Mouse (Mus musculus) forebrain, embryonic 16.5 days (tissue): ENCODE data around the gene Mbd6. TPM values are rescaled to one million over a fixed set of nuclear protein-coding genes. Genes with fewer than 3 reads are reported as not detected.

ENCODE experiments used
- polyA plus RNA-seq: library from polyadenylated mRNA; unstranded; fragments of >200 nt; fragmentation: Nextera tagmentation; extraction: Ambion mirVana; gene quantifications from 2 replicates; pipeline ENCODE4 v1.2.1, GENCODE M21; 2015

Mbd6 gene
- polyA plus RNA-seq, 1 experiment from 2014 or later: 15.3 TPM

Other genes starting within 250 kb of the Mbd6 start
- gene Mettl1, start 247.6 kb downstream of the Mbd6 start, polyA plus RNA-seq: 20.1 and 23.0 TPM in 2 replicates
- 0.11 and 0.18 TPM in 2 replicates for gene Eef1akmt3, start 247.5 kb downstream of the Mbd6 start, polyA plus RNA-seq
- 0.20 and 0.26 TPM in 2 replicates for gene Cyp27b1, start 240.8 kb downstream of the Mbd6 start, polyA plus RNA-seq
- gene March9, start 228.8 kb downstream of the Mbd6 start, polyA plus RNA-seq: 5.3 and 6.6 TPM in 2 replicates
- 1,494 and 1,664 TPM in 2 replicates for gene Cdk4, start 225.5 kb downstream of the Mbd6 start, polyA plus RNA-seq
- gene Tspan31, start 218.8 kb downstream of the Mbd6 start, polyA plus RNA-seq: 119 and 120 TPM in 2 replicates
- 2.2 and 4.7 TPM in 2 replicates for gene Agap2, start 213.7 kb downstream of the Mbd6 start, polyA plus RNA-seq
- gene Os9, start 167.9 kb downstream of the Mbd6 start, polyA plus RNA-seq: 125 and 126 TPM in 2 replicates
- gene B4galnt1, start 123.8 kb downstream of the Mbd6 start, polyA plus RNA-seq: 41.5 and 45.8 TPM in 2 replicates
- gene Slc26a10, start 108.4 kb downstream of the Mbd6 start, polyA plus RNA-seq: 1.0 and 1.6 TPM in 2 replicates
- 32.3 and 33.0 TPM in 2 replicates for gene Arhgef25, start 98.9 kb downstream of the Mbd6 start, polyA plus RNA-seq
- gene Dtx3, start 93.3 kb downstream of the Mbd6 start, polyA plus RNA-seq: 179 and 224 TPM in 2 replicates
- 26.7 and 28.4 TPM in 2 replicates for gene Pip4k2c, start 77.4 kb downstream of the Mbd6 start, polyA plus RNA-seq
- 98.9 and 106 TPM in 2 replicates for gene Kif5a, start 25.7 kb downstream of the Mbd6 start, polyA plus RNA-seq
- gene Dctn2, start 22.6 kb downstream of the Mbd6 start, polyA plus RNA-seq: 319 and 342 TPM in 2 replicates
- gene Mars, start 22.8 kb upstream of the Mbd6 start, polyA plus RNA-seq: 127 and 135 TPM in 2 replicates
- gene Arhgap9, start 32.9 kb upstream of the Mbd6 start, polyA plus RNA-seq: 0.49 and 1.2 TPM in 2 replicates
- gene Gli1, start 53.0 kb upstream of the Mbd6 start, polyA plus RNA-seq: 1.3 and 1.4 TPM in 2 replicates
- not detected in 2 replicates for gene Inhbe, start 65.4 kb upstream of the Mbd6 start, polyA plus RNA-seq
- gene Inhbc, start 81.4 kb upstream of the Mbd6 start, polyA plus RNA-seq: not detected in 2 replicates
- 37.5 and 39.7 TPM in 2 replicates for gene R3hdm2, start 91.3 kb upstream of the Mbd6 start, polyA plus RNA-seq
- gene Stac3, start 212.7 kb upstream of the Mbd6 start, polyA plus RNA-seq: 0.98 and 1.8 TPM in 2 replicates
- gene Ndufa4l2, start 225.9 kb upstream of the Mbd6 start, polyA plus RNA-seq: 17.6 and 21.3 TPM in 2 replicates
- 78.9 and 80.4 TPM in 2 replicates for gene Shmt2, start 233.4 kb upstream of the Mbd6 start, polyA plus RNA-seq
- gene Nxph4, start 245.5 kb upstream of the Mbd6 start, polyA plus RNA-seq: 32.5 and 36.0 TPM in 2 replicates